1 mouse cellular context compared by ENCODE assay signal in the genomic region with DNA sequence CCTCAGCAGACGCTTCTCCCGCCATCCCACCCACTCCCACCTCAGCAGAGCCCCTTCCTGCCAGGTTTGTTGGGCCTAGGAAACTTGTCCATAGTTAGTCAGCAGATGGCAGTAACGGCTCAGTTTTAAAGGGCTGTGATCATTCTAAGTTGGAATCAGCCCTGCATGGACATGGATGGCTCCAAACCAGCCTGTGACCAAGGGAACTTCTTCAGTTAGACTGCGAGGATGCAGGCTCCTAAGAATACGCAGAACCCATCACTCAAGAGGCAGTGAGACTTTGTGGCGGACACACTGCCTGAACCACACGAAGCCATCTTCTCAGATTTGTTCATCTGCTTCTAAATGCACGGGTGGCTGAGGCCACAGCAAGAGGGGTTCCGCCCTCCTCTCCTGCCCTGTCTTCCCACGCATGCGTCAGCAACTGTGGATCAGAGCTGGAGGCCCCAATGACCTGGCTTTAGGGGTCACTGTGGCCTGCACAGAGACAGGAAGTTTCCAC.
TF ChIP-seq lines count a peak whose summit lies in the region.

No protein-coding gene starts in this region.

TF ChIP-seq in CH12.LX, 34 proteins besides CTCF, POLR2A, EP300 and RAD21 (continued from another document):
- TF ChIP-seq MAFK (IDR thresholded peaks at IDR 0.05; ENCODE audit: insufficient replicate concordance, low read length) (peak; percentile 22; the same call in 1 of the 2 replicates), MYC (IDR thresholded peaks at IDR 0.05; ENCODE audit: low read depth, low read length) (no peak), MAX (IDR thresholded peaks at IDR 0.05; ENCODE audit: low read length) (no peak), CHD2 (IDR thresholded peaks at IDR 0.05; ENCODE audit: low read length) (no peak), USF2 (conservative IDR thresholded peaks at IDR 0.05; ENCODE audit: low read depth, low read length) (no peak), RCOR1 (conservative IDR thresholded peaks at IDR 0.05; ENCODE audit: low read depth, low read length) (no peak), KAT2A (IDR thresholded peaks at IDR 0.05; ENCODE audit: insufficient replicate concordance, low read length) (no peak), NRF1 (IDR thresholded peaks at IDR 0.05; ENCODE audit: low read depth, low read length) (peak; percentile 51; the same call in 1 of the 2 replicates), JUN (IDR thresholded peaks at IDR 0.05; ENCODE audit: insufficient read depth, low read depth, low read length) (no peak), CHD1 (IDR thresholded peaks at IDR 0.05; ENCODE audit: low read depth, low read length) (no peak), SMC3 (IDR thresholded peaks at IDR 0.05; ENCODE audit: low read depth, low read length) (peak; percentile 84)
TF ChIP-seq in CH12.LX: peak in this region for 6.
